Mouse (Mus musculus) induced T-regulatory cell, adult 2 months (primary cell): Measurements from ENCODE around the gene Rcc2.
A peak's percentile ranks its signal among the peaks of the same experiment; 100 is the strongest.

Experiments used
- DNase-seq: peaks from one replicate; pipeline ENCODE4 v3.0.0-alpha.2; 2012; ENCODE audit warnings: low read depth

Rcc2 gene

GRCm38 (mm10) chr4:140700269-140701018 lies at the start of gene Rcc2:
TSS of gene Rcc2 (plus strand) at chr4:140700541.
- no peak for DNase-seq

- DNase-seq: no peak
Observed at GRCm38 (mm10) chr4:140653835-140654583, 46.3 kb upstream of the Rcc2 start.

GRCm38 (mm10) chr4:140654798-140655197 lies 45.5 kb upstream of the Rcc2 start:
- DNase-seq: no peak

- no peak for DNase-seq
Observed at GRCm38 (mm10) chr4:140656529-140656928, 43.8 kb upstream of the Rcc2 start.

- DNase-seq: no peak
Observed at GRCm38 (mm10) chr4:140657681-140658575, 42.4 kb upstream of the Rcc2 start.

- DNase-seq: no peak
Observed at GRCm38 (mm10) chr4:140661406-140662022, 38.8 kb upstream of the Rcc2 start.

- DNase-seq: no peak
Observed at GRCm38 (mm10) chr4:140662453-140662852, 37.9 kb upstream of the Rcc2 start.

- DNase-seq: no peak
Observed at GRCm38 (mm10) chr4:140662882-140663585, 37.3 kb upstream of the Rcc2 start.

GRCm38 (mm10) chr4:140665053-140665452 lies 35.3 kb upstream of the Rcc2 start:
- DNase-seq: no peak

- DNase-seq: no peak
Observed at GRCm38 (mm10) chr4:140665760-140666159, 34.6 kb upstream of the Rcc2 start, which contains the start of gene Arhgef10l. TSS of gene Arhgef10l (minus strand) at chr4:140666012.

- DNase-seq: no peak
Observed at GRCm38 (mm10) chr4:140667802-140668201, 32.5 kb upstream of the Rcc2 start.

GRCm38 (mm10) chr4:140673527-140674264 lies 26.6 kb upstream of the Rcc2 start:
- DNase-seq: no peak

- DNase-seq: peak; percentile 83
Observed at GRCm38 (mm10) chr4:140674345-140674926, 25.9 kb upstream of the Rcc2 start.

- peak; percentile 70 for DNase-seq
Observed at GRCm38 (mm10) chr4:140679038-140679437, 21.3 kb upstream of the Rcc2 start.

- DNase-seq: peak; percentile 83
Observed at GRCm38 (mm10) chr4:140679723-140680380, 20.5 kb upstream of the Rcc2 start.

GRCm38 (mm10) chr4:140680731-140681397 lies 19.5 kb upstream of the Rcc2 start:
- peak; percentile 14 for DNase-seq

- DNase-seq: no peak
Observed at GRCm38 (mm10) chr4:140683608-140684007, 16.7 kb upstream of the Rcc2 start.

- DNase-seq: no peak
Observed at GRCm38 (mm10) chr4:140684141-140684871, 16.0 kb upstream of the Rcc2 start.
